In genomic region chr7:19363881-19364280, GRCm38 (mm10) we compare ENCODE assay signal across 8 mouse cellular contexts. TPM values are rescaled to one million over a fixed set of nuclear protein-coding genes. Genes with fewer than 3 reads are reported as not detected.
DNase-seq lines count a peak whose midpoint lies in the region; ATAC-seq and TF ChIP-seq lines count a peak whose summit lies in the region.

No protein-coding gene starts in this region.

- TF ChIP-seq CTCF in lung, embryonic 14.5 days (IDR thresholded peaks at IDR 0.05; ENCODE audit: low read depth) = peak; percentile 85

- no peak overlapping the region for H3K4me2 ChIP-seq in lung, embryonic 14.5 days

- H3K9me3 ChIP-seq in lung, embryonic 14.5 days (ENCODE audit: low read depth, low read length) = no peaks in the 10 kb centered on the region

- no peak overlapping the region for H3K9ac ChIP-seq in lung, embryonic 14.5 days

- WGBS in lung, embryonic 14.5 days = 5% methylated on average over 18 of the region's 18 CpGs

- no peak for ATAC-seq in lung, embryonic 14.5 days (ENCODE audit: insufficient read depth)

- H3K4me1 ChIP-seq in brown adipose tissue, adult 24 weeks (ENCODE audit: control insufficient read depth, insufficient read depth, insufficient read length, low read length) = peaks cover 6% of the 10 kb centered on the region; the same call in 1 of the 2 replicates
- H3K4me1 ChIP-seq in lung, embryonic 14.5 days (ENCODE audit: insufficient read depth) = peaks cover 8% of the 10 kb centered on the region; the same call in 1 of the 2 replicates

- peak; percentile 80 to 83 for DNase-seq in urinary bladder, adult 18-20 months (ENCODE audit: low spot score in 2 of 2)
- no peak for DNase-seq in urinary bladder, postnatal 10 days (ENCODE audit: low spot score)
- peak; percentile 80 for DNase-seq in gastrocnemius, postnatal 10 days
- DNase-seq in kidney, adult 18-20 months = peak; percentile 88
- peak; percentile 80 for DNase-seq in lung, embryonic 14.5 days
- peak; percentile 55 to 60 for DNase-seq in spleen, postnatal 36 days (ENCODE audit: low spot score in 2 of 2)
- no peak for DNase-seq in right cerebral cortex, postnatal 14 days

- no peaks in the 10 kb centered on the region for H3K36me3 ChIP-seq in lung, embryonic 14.5 days (ENCODE audit: insufficient read depth)

- peak overlapping the region; percentile 27 for H3K4me3 ChIP-seq in brown adipose tissue, adult 24 weeks (ENCODE audit: insufficient read depth, low read depth, low read length)
- no peak overlapping the region for H3K4me3 ChIP-seq in lung, embryonic 14.5 days (ENCODE audit: low read depth, low read length)

- no peaks in the 10 kb centered on the region for H3K27me3 ChIP-seq in lung, embryonic 14.5 days (ENCODE audit: insufficient read depth, low read length)

- H3K27ac ChIP-seq in brown adipose tissue, adult 24 weeks (replicated peaks; ENCODE audit: low read depth, low read length) = peak overlapping the region; percentile 67
- no peak overlapping the region; the same call in 1 of the 2 replicates for H3K27ac ChIP-seq in lung, embryonic 14.5 days (ENCODE audit: low read depth)

RNA-seq across cellular contexts. Expression of gene Ppp1r13l, which starts 4.3 kb away (rescaled TPM):
- 1.7 and 4.1 TPM in 2 replicates for polyA plus RNA-seq in brown adipose tissue, adult 24 weeks (2012; ENCODE audit: insufficient read depth, insufficient read length, missing spikeins)
- total RNA-seq in gastrocnemius, postnatal 10 days (2021) = 1 to 10 TPM; 2.7 to 2.8 TPM
- 5.4 and 7.9 TPM in 2 replicates for polyA plus RNA-seq in lung, embryonic 14.5 days (2014; fragmentation: Nextera tagmentation; extraction: Ambion mirVana)

RNA-seq across cellular contexts. Expression of gene Cd3eap, which starts 4.6 kb away (rescaled TPM):
- 3.3 and 5.5 TPM in 2 replicates for polyA plus RNA-seq in brown adipose tissue, adult 24 weeks (2012; ENCODE audit: insufficient read depth, insufficient read length, missing spikeins)
- total RNA-seq in gastrocnemius, postnatal 10 days (2021) = 1 to 10 TPM; 7.8 to 9.8 TPM
- polyA plus RNA-seq in lung, embryonic 14.5 days (2014; fragmentation: Nextera tagmentation; extraction: Ambion mirVana) = 21.3 and 24.2 TPM in 2 replicates

RNA-seq across cellular contexts. Expression of gene Ercc2, which starts 17.9 kb away (rescaled TPM):
- polyA plus RNA-seq in brown adipose tissue, adult 24 weeks (2012; ENCODE audit: insufficient read depth, insufficient read length, missing spikeins) = 4.4 and 6.4 TPM in 2 replicates
- 1 to 10 TPM; 7.7 to 9.7 TPM for total RNA-seq in gastrocnemius, postnatal 10 days (2021)
- 11.4 and 12.1 TPM in 2 replicates for polyA plus RNA-seq in lung, embryonic 14.5 days (2014; fragmentation: Nextera tagmentation; extraction: Ambion mirVana)

RNA-seq across cellular contexts. Expression of gene Ercc1, which starts 19.3 kb away (rescaled TPM):
- 32.6 and 38.4 TPM in 2 replicates for polyA plus RNA-seq in brown adipose tissue, adult 24 weeks (2012; ENCODE audit: insufficient read depth, insufficient read length, missing spikeins)
- 10 to 100 TPM; 31.9 to 35.9 TPM for total RNA-seq in gastrocnemius, postnatal 10 days (2021)
- 88.6 and 90.5 TPM in 2 replicates for polyA plus RNA-seq in lung, embryonic 14.5 days (2014; fragmentation: Nextera tagmentation; extraction: Ambion mirVana)

RNA-seq across cellular contexts. Expression of gene Klc3, which starts 40.0 kb away (rescaled TPM):
- polyA plus RNA-seq in brown adipose tissue, adult 24 weeks (2012; ENCODE audit: insufficient read depth, insufficient read length, missing spikeins) = not detected in 2 replicates
- under 1 TPM; 0.12 to 0.18 TPM for total RNA-seq in gastrocnemius, postnatal 10 days (2021)
- polyA plus RNA-seq in lung, embryonic 14.5 days (2014; fragmentation: Nextera tagmentation; extraction: Ambion mirVana) = 6.5 and 7.5 TPM in 2 replicates

Comparison
In these comparisons a context has a peak if more than half of its experiments do, and no peak if none do; other contexts are left out.
1. DNase-seq: peak in urinary bladder, adult 18-20 months (2 of 2), gastrocnemius, postnatal 10 days (single experiment), kidney, adult 18-20 months (single experiment), lung, embryonic 14.5 days (single experiment) and spleen, postnatal 36 days (2 of 2); none in urinary bladder, postnatal 10 days (single experiment) and right cerebral cortex, postnatal 14 days (single experiment).